Mouse (Mus musculus) bone marrow macrophage, adult 2 months (primary cell): ENCODE data around the gene Cnfn. TPM values are rescaled to one million over a fixed set of nuclear protein-coding genes. Genes with fewer than 3 reads are reported as not detected.
A peak's percentile ranks its signal among the peaks of the same experiment; 100 is the strongest.

Source experiments
- H3K27ac ChIP-seq: 2 replicates; pipeline ENCODE4 v1.5.1; 2012; ENCODE audit warnings: low read depth, low read length; ENCODE audit not compliant: insufficient read depth
- H3K4me1 ChIP-seq: 2 replicates; pipeline ENCODE4 v1.6.1; 2012; ENCODE audit warnings: low read length; ENCODE audit not compliant: control insufficient read depth, insufficient read depth
- H3K4me3 ChIP-seq: 2 replicates; pipeline ENCODE4 v1.5.1; 2012; ENCODE audit warnings: mild to moderate bottlenecking, low read length, moderate library complexity; ENCODE audit not compliant: insufficient read depth
- CTCF ChIP-seq: IDR thresholded peaks from 2 replicates; pipeline ENCODE4 v1.5.1; 2012; ENCODE audit warnings: low read depth, mild to moderate bottlenecking, low read length, moderate library complexity
- POLR2A ChIP-seq: IDR thresholded peaks from 2 replicates; pipeline ENCODE4 v1.6.1; 2012; ENCODE audit warnings: mild to moderate bottlenecking, low read depth, low read length, borderline replicate concordance
- polyA plus RNA-seq: library from polyadenylated mRNA; stranded (reverse); fragments of >200 nt; gene quantifications from 2 replicates; pipeline ENCODE4 v1.2.4, GENCODE M21; 2012; ENCODE audit not compliant: missing spikeins, insufficient read depth, insufficient read length

Gene Cnfn
- polyA plus RNA-seq, 1 experiment = not detected

GRCm38 (mm10) chr7:25367632-25368293 lies 1.8 kb downstream of the Cnfn start:
- Histone ChIP-seq H3K4me3 (no peak overlapping the region), H3K27ac (no peak overlapping the region), H3K4me1 (no peaks in the 10 kb centered on the region)
- peak; percentile 8; the same call in 1 of the 2 replicates for TF ChIP-seq CTCF
- TF ChIP-seq POLR2A = no peak

DNA sequence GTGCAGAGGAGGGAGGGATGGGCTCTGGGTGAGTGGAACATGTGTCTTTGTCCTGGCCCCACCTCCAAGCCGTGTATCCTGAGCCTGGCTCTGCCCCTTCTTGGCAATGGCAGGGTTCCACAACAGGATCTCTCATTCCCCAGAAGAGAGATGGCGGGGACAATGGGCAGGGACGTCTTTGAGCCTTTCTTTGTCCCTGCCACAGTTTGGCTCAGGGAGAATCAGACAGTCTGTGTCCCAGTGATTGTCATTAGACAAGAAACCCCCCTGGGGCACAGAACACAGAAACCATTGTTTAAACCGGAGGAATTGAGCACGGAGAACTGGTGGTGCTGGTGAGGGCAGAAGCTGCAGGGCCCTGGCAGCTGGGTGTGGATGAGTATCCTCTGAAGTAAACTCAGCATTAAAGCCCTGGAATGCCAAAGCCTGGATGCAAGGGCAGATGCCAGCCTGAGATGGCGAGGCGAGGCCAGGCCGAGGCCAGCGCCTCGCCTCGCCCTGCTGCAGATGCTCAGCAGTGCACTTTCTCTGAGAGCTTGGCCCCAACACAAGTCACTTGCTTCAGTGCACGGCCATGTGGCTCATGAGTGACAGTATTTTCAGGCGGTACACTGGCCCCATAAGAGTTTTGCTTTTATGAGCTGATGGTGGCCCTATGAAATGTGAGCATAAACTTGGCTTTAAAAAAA lies 3.4 kb downstream of the Cnfn start:
- Histone ChIP-seq H3K4me3 (no peak overlapping the region), H3K4me1 (no peaks in the 10 kb centered on the region), H3K27ac (no peak overlapping the region)
- no peak for TF ChIP-seq CTCF
- TF ChIP-seq POLR2A = no peak

- H3K4me3 ChIP-seq = no peak overlapping the region
- H3K27ac ChIP-seq = no peak overlapping the region
- no peak for TF ChIP-seq CTCF
- TF ChIP-seq POLR2A = no peak
- no peaks in the 10 kb centered on the region for H3K4me1 ChIP-seq
These were observed 5.9 kb downstream of the Cnfn start for GRCm38 (mm10) chr7:25363632-25364031.

DNA sequence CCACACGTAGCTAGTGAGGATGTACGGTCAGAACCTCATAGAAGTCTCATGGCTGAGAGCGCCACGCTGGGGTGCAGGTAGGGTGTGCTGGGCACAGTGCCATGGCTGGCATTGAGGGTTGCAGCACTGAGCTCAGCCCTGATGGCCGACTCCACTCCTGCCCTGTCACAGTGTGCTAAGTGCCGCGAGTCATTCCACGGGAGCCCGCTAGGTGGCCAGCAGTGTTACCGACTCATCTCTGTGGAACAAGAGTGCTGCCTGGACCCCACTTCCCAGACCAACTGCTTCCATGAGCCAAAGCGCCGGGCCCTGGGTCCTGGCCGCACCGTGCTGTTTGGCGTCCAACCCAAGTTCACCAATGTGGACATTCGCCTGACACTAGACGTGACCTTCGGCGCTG lies 6.4 kb downstream of the Cnfn start:
- Histone ChIP-seq H3K4me1 (no peaks in the 10 kb centered on the region), H3K27ac (no peak overlapping the region), H3K4me3 (no peak overlapping the region)
- TF ChIP-seq CTCF (no peak), POLR2A (no peak)

DNA sequence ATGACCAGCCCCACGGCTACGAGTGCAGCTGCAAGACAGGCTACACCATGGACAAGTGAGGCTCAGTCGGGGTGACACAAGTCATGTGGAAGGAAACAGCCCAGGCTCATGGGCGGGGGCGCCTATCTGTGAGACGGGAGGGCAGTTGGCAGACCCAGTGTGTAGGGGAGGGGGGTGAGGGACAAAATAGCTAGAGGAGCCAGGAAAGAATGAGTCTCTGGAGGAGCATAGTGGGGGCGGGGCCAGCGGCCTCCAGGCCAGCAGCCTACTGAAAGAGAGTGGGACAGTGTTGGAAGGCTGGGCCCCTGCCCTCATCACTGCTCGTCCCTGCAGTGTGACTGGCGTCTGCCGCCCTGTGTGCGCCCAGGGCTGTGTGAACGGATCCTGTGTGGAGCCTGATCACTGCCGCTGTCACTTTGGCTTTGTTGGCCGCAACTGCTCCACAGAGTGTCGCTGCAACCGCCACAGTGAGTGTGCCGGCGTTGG lies 10.8 kb downstream of the Cnfn start:
- Histone ChIP-seq H3K27ac (no peak overlapping the region), H3K4me3 (no peak overlapping the region), H3K4me1 (no peaks in the 10 kb centered on the region)
- TF ChIP-seq CTCF (no peak), POLR2A (no peak)

- H3K27ac ChIP-seq = no peak overlapping the region
- no peaks in the 10 kb centered on the region for H3K4me1 ChIP-seq
- H3K4me3 ChIP-seq = no peak overlapping the region
- TF ChIP-seq CTCF = no peak
- no peak for TF ChIP-seq POLR2A
These were observed 20.7 kb downstream of the Cnfn start for GRCm38 (mm10) chr7:25348861-25349260.

GRCm38 (mm10) chr7:25341000-25341784 lies 28.3 kb downstream of the Cnfn start:
- no peak for TF ChIP-seq CTCF
- TF ChIP-seq POLR2A = no peak
- H3K4me1 ChIP-seq = no peaks in the 10 kb centered on the region

DNA sequence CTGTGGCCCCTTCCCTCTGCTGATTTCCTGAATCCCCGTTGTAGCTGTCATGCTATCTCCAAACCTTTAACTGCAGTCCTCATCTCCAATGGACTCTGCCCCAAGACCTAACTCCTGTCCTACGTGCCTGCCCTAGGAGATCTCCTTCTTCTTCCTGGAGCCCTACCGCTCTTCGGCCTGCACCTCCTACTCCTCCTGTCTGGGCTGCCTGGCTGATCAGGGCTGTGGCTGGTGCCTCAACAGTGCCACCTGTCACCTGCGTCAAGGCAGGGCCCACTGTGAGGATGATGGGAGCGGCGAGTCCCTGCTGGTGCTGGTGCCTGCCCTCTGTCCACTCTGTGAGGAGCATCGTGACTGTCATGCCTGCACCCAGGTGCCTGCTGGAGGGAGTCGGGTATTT lies 30.2 kb downstream of the Cnfn start:
- H3K4me1 ChIP-seq = no peaks in the 10 kb centered on the region
- TF ChIP-seq POLR2A (no peak), CTCF (no peak)
- H3K27ac ChIP-seq = no peak overlapping the region
- H3K4me3 ChIP-seq = no peak overlapping the region

More at GRCm38 (mm10) chr7:25341000-25341784, 28.3 kb downstream of the Cnfn start:
- Histone ChIP-seq H3K4me3 (no peak overlapping the region), H3K27ac (no peak overlapping the region)

GRCm38 (mm10) chr7:25334472-25334871 lies 35.1 kb downstream of the Cnfn start:
- TF ChIP-seq POLR2A = no peak
- no peak for TF ChIP-seq CTCF
- no peaks in the 10 kb centered on the region for H3K4me1 ChIP-seq
- no peak overlapping the region for H3K27ac ChIP-seq
- no peak overlapping the region for H3K4me3 ChIP-seq
